Mouse (Mus musculus) right cerebral cortex, adult 2 months (tissue): ENCODE data around the gene Usp5.

Experiments used
- DNase-seq, 2 experiments: peaks; one replicate each; pipeline ENCODE4 v3.0.0; 2021 to 2022; ENCODE audit warnings: low spot score in 2 of 2

Usp5 gene

DNA sequence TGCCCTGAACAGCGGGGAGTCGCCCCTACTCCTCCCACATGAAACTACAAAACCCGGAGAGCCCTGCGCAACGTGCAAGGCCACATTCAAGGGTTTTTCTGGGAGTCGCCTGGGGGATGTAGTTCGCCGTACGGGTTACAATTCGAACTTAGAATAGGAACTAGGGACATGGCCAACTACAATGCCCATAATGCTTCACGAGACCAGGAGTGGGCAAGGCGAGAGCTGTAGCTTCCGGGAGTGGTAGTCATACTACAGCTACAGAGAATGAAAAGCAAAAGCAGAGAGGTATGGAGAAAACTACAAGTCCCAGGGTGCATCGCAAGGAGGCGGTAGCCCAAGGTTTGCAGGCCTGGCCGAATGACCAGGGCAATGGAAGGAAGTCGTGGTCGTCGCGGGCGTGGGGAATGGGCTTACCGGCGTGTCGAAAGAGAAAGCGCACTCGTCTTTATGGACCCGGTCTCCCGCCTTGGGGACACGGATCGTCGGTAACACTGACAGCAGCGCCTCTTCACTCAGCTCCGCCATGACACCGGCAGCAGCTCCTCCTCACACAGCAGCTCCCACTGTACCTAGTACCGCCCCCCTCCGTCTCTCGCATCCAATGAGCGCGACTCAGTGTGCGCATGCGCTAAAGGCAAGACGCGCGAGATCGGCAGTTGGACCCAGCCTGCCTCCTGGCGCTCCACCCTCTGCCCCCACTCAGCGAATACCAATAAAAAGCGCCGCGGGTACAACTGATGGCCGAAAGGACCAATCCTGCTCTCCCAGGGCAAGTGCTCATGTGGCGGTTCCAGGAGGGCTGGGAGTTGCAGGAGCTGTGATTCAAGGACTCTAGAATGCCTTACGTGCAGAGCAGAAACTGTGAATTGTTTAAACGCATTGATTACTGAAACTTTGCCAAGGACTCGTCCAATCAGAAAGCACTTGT is at the start of gene Usp5, which contains the start of gene Cdca3:
Gene Usp5, minus strand, starts transcription at position 617 of the 931 bp plus-strand sequence.
Gene Cdca3, plus strand, starts transcription at position 680 of the 931 bp plus-strand sequence.
- peak; percentile 99 for DNase-seq

DNA sequence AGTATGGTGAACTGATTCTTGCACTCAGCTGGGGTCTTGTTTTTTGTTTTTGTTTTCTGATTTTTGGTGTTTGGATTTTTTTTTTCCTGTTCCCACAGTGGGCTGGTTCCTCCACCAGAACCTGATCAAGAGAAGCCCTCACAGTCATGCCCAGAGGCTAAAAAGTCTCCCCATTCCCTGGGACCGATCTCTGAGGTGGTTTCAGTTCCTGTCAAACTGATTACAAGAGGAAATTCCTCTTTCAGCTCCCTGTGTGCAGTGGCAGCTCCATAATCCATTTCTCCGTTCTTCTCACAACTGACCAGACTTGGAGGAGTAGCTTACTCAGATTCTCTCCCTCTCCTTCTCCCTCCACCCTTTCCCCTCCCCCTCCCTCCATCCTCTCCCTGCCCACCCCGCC is 45.1 kb upstream of the Usp5 start:
- DNase-seq: no peak

DNA sequence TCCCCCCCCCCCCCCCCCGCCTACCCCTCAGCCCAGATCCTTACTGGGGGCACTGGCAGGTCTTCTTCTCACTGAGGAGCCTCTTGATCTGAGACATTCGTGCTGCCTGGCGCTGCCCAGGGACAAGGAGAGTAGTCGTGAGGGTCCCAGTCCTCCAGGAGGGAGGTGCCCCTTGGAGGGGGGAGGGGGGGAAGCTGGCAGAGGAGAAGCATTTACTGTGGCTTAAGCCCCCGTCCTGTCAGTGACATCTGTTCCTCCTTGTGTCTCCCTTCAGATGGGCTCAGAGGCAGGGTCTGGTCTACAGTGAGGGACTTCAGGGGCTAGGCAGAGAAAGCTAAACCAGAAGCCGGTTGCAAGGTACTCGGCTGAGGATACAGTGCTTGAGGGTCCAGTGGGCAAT is 37.3 kb upstream of the Usp5 start:
- DNase-seq: no peak

DNA sequence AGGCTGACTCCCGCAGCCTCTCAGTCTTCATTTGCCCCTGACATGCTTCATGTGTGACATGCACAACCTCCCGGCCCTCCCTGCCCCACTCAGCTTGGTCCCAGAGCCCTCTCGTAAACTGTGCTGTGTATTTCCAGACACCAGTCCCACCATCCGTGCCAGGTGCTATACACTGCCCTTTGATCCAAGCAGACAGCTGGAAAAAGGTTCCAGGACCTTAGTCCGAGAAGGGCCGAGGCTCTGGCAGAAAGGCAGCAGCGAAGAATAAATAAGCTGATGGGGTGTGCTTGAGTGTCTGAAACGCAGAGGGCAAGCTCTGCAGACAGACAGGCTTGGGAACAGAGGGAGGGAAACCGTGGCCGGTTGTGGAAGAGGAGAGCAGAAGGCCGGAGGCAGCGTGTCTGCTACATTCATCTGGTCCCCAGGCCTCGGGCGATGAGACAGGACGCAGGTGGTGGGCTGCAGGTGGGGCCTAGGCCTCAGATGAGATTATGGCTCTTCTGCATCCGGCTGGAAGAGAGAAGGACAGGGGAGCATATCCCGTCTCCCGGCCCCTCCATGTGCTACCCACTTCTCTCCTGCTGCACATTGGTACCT is 36.6 kb upstream of the Usp5 start:
- no peak for DNase-seq

DNA sequence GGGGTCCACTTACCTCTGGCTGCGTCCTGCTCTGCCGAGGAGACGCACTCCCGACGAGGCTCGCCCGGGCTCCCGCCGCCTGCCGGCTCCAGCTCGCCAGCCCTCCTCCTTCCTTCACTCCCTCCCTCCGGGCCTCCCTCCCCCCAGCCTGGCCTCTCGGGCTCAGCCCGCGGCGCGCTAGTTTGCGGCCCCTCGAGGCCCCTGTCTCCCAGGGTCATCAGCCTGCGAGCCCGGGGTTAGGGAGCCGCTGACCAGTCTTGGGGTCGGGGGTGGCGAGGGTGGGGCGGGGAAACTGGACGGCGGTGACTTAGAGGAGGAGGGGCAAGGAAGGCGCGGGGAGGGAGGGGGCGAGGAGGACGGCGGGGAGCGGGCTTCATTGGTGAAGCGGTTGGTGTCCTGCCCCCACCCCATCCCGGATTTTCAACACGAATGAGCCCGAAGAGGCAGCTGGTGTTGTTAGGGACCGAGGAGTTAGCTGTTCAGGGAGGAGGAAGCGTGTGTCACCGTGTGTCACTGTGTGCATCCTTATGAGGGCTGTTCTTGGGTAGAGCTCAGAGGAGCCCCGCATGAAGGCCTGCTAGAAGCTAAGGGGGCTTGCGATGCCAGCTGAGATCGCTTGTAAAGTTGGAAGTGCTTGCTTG is 34.5 kb upstream of the Usp5 start, which contains the start of gene Gpr162:
Gene Gpr162, minus strand, starts transcription at position 326 of the 641 bp plus-strand sequence.
- peak; percentile 75 to 76 for DNase-seq

DNA sequence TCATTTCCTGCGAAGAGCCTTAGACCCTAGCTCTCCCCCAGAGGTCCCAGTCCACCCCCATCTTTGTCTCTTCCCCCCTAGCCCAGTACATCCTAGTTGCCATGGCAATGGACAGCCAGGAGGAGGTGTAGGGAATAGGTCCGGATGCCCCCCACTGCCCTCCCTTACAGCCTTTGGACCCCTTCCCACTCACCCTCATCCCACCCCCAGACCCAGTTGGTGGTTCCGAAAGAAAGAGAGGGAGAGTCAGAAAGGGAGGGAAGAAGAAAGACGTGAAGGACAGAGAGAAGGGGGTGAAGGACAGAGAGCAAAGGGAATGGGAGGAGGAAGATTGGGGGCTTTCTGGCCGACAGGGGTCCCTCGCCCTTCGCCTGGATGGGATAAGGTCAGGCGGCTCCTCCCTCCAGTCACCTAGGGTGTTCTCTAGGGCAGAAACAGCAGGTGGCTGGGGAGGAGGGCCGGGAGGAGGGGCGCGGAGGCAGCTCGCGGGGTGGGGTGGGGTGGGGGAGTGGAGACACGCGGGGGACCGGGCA is 33.9 kb upstream of the Usp5 start:
- DNase-seq: peak; percentile 15 to 25

DNA sequence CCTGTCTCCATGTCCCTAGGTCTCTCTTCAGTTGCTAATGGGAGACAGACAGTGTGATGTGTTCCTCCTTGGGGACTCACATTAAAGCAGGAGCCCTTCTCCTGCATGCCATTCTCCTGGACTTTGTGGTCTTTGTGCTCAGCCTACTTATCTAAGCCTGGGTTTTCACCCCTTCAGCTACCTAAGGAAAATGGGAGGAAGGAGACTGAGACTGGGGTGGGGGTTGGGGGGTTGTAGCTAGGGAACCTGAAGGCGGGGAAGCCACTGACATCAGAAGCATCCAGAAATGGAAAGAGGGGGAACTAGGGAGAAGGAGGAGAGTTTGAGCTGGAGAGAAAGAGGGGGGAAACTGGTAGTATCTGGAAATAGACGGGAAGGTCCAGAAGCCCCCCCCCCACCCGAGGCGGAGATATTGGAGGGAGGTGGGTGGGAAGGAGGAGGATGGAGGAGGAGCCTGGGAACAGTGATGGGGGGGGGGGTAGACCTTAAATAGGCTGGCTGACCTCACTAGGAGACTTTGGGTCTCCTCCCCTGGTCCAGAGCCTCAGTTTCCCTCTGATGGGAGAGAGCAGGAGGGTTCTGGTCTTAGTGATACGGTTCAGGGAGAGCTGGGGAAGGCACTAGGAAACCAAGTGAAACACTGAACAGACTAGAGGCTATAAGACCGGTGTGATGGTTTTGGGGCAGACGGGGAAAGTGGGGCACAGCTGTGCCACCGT is 33.3 kb upstream of the Usp5 start:
- peak; percentile 39 to 51 for DNase-seq

DNA sequence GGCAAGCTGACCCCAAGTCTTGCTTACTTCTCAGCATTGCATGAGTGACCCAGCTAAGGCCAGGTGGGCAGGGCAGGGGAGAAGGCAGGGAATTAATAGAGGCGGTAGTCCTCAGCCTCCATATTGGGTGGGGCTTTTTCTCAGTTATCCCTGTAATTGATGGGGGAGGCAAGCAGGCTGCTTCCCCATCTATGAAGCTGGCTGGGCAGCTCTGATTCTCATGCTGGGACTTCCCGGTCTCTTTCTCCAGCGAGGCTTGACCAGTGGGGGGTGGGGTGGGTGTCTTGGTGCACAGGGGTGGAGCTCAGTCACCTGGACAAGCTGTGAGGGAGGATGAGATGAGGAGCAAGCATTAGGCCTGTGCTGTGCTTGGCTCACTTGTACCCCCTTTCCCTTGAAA is 32.5 kb upstream of the Usp5 start:
- peak in 1 of 2 experiments; percentile 20 for DNase-seq

DNA sequence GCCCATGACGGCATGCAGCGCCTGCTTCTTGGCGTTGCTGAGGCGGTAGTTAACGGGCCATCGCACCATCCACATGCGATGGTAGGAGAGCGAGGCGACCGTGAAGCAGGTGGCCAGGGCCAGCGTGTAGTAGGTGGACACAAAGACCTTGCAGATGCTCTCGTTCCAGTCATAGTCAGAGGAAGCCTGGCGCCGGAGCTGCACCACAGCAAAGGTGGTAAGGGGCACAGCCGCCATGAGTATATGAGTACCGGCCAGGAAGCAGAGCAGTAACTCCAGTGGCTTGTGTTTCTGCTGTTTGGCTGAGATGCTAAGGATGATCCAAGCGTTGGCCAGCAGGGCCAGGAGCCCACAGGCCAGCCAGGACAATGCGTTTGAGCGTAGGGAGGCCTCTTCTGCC is 32.0 kb upstream of the Usp5 start:
- DNase-seq: peak in 1 of 2 experiments; percentile 41

DNA sequence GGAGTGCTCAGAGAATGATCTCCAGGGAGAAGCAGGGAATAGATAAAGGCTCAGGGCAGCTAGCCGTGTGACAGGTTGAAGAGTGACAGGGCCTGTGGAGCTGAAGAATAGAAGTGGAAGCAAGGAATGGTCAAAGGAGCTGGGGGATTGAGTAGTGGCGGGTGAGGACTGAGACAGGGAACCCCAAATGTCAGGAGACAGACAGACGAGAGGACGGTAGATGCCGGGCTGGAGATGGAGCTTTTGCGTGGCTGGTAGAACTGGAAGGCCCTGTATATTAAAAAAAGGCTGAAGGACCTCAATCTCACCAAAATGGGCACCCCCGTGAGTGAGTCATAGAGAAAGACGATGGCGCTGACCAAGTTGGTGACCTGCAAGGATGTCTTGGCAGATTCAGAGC is 31.2 kb upstream of the Usp5 start:
- DNase-seq: peak in 1 of 2 experiments; percentile 12

DNA sequence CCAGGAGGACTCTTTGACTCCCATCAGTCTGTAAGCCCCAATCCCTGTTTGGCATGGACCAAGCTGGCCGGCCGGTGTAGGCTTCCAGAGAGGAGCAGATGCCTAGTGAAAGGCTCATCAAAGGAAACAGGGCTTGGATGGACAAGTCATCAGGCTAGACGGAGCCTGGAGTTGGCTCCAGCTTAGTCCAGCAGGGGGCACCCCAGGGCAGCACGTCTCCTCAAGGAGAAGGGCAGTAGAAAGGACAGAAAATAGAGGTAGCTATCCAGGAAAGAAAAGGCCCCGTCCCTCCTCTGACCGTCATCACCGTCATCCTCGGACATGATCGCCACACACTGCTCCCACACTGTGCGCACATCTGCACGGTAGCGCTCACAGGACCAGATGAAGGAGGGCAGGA is 30.4 kb upstream of the Usp5 start:
- peak; percentile 91 to 93 for DNase-seq

DNA sequence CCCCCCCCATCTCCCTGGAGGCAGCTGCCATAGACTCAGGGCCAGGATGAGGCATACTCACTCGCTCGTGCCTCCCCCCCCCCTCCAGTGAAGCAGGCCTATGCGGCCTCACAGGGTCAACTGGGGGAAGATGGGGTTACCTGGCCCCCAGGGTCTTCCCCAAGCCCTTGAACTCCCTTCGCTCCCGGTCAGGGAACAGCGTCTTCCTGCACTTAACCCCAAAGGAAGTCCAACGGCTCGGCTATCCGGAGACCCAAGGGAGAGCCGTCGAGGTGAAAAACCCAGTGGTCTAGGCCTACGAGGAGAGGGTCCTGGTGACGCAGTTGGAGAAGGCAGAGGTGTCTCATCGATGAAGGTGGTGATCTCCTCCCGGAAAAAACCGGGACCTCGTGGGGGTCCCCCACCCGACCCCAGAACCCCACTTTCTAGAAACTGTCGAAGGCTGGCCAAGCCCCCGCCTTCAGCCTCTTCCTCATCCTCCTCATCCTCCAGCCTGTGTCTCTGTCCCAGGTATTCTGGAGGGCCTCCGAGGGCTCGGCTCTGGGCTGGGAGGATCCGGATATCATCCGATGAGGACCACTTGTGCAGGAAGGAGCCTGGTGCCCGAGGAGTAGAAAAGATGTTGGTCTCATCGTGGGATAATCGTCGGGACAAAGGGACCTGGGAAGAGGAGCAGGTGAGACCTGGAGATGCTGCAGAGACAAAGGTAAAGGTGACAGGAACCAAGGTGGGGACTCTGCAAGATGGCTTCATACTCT is 29.5 kb upstream of the Usp5 start:
- no peak for DNase-seq

DNA sequence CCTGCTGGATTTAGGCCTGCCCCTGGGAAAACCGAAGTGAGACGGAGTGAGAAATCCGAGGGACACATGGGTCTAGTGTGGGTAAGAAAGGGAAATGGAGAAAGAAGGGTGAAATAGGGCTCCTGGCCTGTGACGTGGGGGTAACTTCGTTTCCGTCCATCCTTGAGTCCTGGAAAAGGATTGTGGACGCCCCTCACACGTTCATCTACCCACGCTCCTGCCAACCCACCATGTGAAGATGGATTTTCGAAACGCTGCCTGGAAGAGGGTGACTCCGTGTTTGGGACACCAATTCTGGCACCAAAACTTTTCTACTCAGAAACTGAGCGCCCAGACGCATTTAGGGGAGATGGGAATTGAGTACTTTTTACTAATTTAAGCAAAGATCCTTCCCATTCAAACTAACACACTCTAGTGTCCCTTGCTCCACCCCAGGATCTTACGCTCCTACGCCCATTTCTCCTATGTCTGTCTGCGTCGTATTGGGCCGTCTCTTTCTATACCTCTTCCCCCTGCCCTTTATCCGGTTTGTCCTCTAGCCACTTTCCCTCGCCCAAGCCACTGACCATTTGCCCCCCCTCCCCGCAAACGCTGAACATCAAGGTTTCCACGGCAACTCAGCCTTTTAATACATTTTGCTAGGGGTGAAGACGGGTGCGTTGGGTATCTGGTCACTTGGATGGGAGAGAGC is 28.7 kb upstream of the Usp5 start:
- peak in 1 of 2 experiments; percentile 8 for DNase-seq

DNA sequence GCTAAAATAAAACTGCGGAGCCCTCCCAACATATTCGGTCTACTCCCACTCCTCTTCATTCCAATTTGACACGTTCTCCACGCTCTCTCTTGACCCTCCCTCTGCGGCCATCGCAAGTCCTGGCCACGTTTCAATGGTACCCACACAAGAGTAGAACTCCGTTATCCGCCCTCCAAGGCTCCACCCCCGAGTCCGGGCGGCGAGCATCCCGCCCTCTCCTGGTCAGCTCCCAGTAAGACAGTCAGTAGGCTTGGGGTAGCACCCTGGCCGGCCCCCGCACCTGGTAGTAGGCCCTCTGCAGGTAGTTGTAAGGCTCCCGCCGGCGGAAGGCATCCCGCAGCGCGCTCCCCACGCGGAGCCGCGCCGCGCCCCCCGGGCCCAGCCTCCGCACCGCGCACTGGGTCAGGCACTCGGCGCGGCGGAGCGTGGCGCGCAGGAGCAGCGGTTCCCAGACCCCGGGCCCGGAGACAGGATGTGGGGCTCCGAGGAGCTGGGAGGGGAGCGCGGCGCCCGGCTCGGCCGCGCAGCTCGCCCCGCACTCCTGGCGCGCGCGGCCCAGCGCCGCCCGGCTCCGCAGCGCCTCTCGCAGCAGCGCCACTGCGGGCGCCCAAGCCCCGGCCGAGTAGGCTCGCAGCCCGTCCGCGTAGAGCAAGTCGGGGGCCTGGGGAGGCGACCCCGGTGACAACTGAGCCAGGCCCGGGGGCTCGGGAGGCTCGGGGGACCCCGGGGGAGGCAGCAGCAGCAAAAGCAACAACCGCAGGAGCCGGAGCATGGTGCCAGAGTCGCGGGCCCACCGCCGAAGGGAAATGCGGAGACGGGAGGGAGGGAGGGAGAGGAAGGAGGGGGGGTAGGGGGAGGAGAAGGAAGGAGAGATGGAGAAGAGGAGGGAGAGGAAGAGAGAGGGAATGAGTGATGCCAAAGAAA is 27.9 kb upstream of the Usp5 start, which contains the start of gene P3h3:
Gene P3h3, minus strand, starts transcription at position 837 of the 924 bp plus-strand sequence.
- peak; percentile 82 to 83 for DNase-seq

DNA sequence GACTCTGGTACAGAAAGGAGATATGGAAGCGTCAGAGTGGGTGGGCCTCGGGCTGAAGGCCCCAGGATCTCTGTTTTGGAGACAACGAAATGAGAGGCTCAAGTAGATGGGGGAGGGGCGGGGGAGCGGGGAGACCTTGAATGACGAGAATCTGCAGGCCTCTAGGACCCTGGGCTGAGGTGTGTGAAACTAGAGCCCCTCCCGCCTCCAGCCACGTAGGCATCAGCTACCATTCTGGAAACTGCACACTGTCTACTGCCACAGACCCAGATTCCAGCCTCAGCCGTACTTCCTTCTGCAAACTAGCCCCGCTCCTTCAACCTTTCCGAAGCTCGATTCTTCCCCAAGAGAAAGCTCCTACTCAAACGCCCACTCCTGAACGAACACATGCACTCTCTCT is 27.0 kb upstream of the Usp5 start:
- peak; percentile 47 to 63 for DNase-seq

DNA sequence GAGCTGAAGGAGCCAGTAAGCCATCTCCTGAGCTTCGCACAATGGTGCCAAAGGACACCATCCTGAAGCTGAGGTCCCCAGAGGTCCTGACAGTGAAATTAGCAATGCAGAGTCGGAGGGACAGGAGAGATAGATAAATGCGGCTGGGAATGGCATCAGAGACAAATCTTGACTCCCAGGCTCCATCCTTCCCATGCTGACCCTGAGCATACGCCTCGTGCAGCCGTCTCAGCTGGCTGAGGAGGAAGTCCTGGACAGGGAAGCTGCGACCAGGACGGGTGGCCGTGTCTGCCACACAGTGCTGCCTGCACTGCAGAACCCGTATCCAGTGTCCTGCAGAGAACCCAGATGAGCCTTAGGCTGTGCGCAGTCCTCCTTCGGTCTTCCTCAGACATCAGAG is 25.4 kb upstream of the Usp5 start:
- no peak for DNase-seq

DNA sequence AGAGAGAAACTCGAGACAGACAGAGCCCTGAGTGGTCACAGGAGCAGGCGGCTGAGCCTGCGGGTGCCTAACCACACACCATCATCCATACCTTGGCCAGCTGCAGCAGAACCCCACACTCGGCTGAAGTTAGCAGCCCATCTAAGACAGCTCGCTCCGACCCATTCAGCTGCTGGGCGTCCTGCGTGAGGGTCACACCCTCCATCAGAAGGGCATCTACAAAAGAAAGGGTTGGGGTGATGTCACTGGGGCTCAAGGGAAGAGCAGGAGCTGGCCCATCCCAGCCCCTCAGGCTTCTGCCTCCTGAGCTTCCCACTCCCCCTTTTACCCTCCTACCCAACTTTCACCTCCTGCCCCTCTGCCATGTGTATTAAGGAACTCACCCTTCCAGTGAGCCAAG is 21.3 kb upstream of the Usp5 start:
- no peak for DNase-seq

DNA sequence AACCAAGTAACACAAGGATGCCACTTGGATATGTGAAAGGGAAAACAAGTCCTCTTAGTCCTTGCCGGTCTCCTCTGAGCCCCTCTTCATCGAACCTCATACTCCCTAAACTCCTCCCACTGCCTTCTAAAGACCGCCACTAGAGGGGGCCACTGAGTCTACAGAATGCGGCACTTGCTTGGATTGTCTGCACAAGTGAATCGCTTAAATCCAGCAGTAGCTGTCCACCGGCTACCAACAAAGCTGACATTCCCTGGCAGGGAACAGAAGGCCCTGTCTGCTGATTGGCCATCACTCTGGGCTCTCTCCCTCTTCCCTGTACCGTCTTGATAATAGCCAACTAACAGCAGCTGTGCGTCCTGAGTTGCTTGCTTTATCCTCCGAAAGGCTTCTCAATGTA is 18.0 kb upstream of the Usp5 start:
- DNase-seq: peak; percentile 97 to 98
